Mouse (Mus musculus) bone marrow macrophage, adult 2 months (primary cell): ENCODE results near the gene 1700025G04Rik.

Source experiments
- CTCF ChIP-seq: IDR thresholded peaks from 2 replicates; pipeline ENCODE4 v1.5.1; 2012; ENCODE audit warnings: low read depth, mild to moderate bottlenecking, low read length, moderate library complexity
- POLR2A ChIP-seq: IDR thresholded peaks from 2 replicates; pipeline ENCODE4 v1.6.1; 2012; ENCODE audit warnings: mild to moderate bottlenecking, low read depth, low read length, borderline replicate concordance

- no peak for TF ChIP-seq CTCF
- no peak for TF ChIP-seq POLR2A
Measured at GRCm38 (mm10) chr1:151893976-151894375, 195.9 kb downstream of the 1700025G04Rik start.
